Mouse (Mus musculus) hindbrain, embryonic 10.5 days (tissue): Measurements from ENCODE around the gene Copa. TPM values are rescaled to one million over a fixed set of nuclear protein-coding genes. Genes with fewer than 3 reads are reported as not detected.

Source experiments
- DNase-seq: peaks from one replicate; pipeline ENCODE4 v3.0.0-alpha.2; 2017; ENCODE audit warnings: low spot score
- H3K27ac ChIP-seq: fragments of 300-500 bp; sonication (generic); 2 replicates; pipeline ENCODE4 v1.5.1; 2016; ENCODE audit warnings: mild to moderate bottlenecking, moderate library complexity
- H3K27me3 ChIP-seq: fragments of 300-500 bp; sonication (generic); 2 replicates; pipeline ENCODE4 v1.6.1; 2016; ENCODE audit warnings: mild to moderate bottlenecking; ENCODE audit not compliant: poor library complexity, insufficient read depth, severe bottlenecking
- H3K36me3 ChIP-seq: fragments of 300-500 bp; sonication (generic); 2 replicates; pipeline ENCODE4 v1.6.1; 2016; ENCODE audit warnings: mild to moderate bottlenecking, moderate library complexity
- H3K4me1 ChIP-seq: fragments of 300-500 bp; sonication (generic); replicated peaks from 2 replicates; pipeline ENCODE4 v1.6.1; 2016; ENCODE audit warnings: mild to moderate bottlenecking
- H3K4me3 ChIP-seq: fragments of 300-500 bp; sonication (generic); 2 replicates; pipeline ENCODE4 v1.5.1; 2016; ENCODE audit warnings: mild to moderate bottlenecking, moderate library complexity
- H3K9me3 ChIP-seq: fragments of 300-500 bp; sonication (generic); 2 replicates; pipeline ENCODE4 v1.6.1; 2016; ENCODE audit warnings: mild to moderate bottlenecking, moderate library complexity
- WGBS: fragments of 180-500 bp; shearing (Covaris S2); methylation state at CpG from one replicate; pipeline ENCODE4 v1.1.7; 2016; 5-methylcytosine and 5-hydroxymethylcytosine counted together
- polyA plus RNA-seq: library from polyadenylated mRNA; unstranded; fragments of >200 nt; fragmentation: Nextera tagmentation; extraction: Ambion mirVana; gene quantifications from 2 replicates; pipeline ENCODE4 v1.2.1, GENCODE M21; 2016

The Copa gene
- polyA plus RNA-seq, 1 experiment from 2014 or later, result 173 TPM

GRCm38 (mm10) chr1:172155518-172155917 lies 73.2 kb downstream of the Copa start:
- Histone ChIP-seq H3K27ac (no peak overlapping the region), H3K4me1 (peaks cover 8% of the 10 kb centered on the region; the same call in 1 of the 2 replicates), H3K9me3 (no peaks in the 10 kb centered on the region), H3K4me3 (no peak overlapping the region), H3K27me3 (no peaks in the 10 kb centered on the region), H3K36me3 (peaks cover 64% of the 10 kb centered on the region)
- DNase-seq, result no peak
- WGBS, result 94% methylated on average over 3 of the region's 3 CpGs

GRCm38 (mm10) chr1:172159970-172160369 lies 77.6 kb downstream of the Copa start:
- no peak overlapping the region for H3K27ac ChIP-seq
- no peaks in the 10 kb centered on the region for H3K27me3 ChIP-seq
- H3K4me3 ChIP-seq, result no peak overlapping the region
- WGBS, result 86% methylated on average over 4 of the region's 4 CpGs
- peaks cover 5% of the 10 kb centered on the region; the same call in 1 of the 2 replicates for H3K4me1 ChIP-seq
- no peaks in the 10 kb centered on the region for H3K9me3 ChIP-seq
- no peak for DNase-seq
- H3K36me3 ChIP-seq, result peaks cover 27% of the 10 kb centered on the region

GRCm38 (mm10) chr1:172160508-172160907 lies 78.2 kb downstream of the Copa start:
- Histone ChIP-seq H3K9me3 (no peaks in the 10 kb centered on the region), H3K4me3 (no peak overlapping the region), H3K36me3 (peaks cover 27% of the 10 kb centered on the region), H3K27me3 (no peaks in the 10 kb centered on the region), H3K4me1 (peaks cover 5% of the 10 kb centered on the region; the same call in 1 of the 2 replicates), H3K27ac (no peak overlapping the region)
- no peak for DNase-seq

GRCm38 (mm10) chr1:172162009-172162408 lies 79.7 kb downstream of the Copa start:
- WGBS, result 95% methylated on average over 1 of the region's 1 CpGs
- H3K36me3 ChIP-seq, result peaks cover 28% of the 10 kb centered on the region
- H3K27ac ChIP-seq, result no peak overlapping the region
- peaks cover 5% of the 10 kb centered on the region; the same call in 1 of the 2 replicates for H3K4me1 ChIP-seq
- peak; percentile 13 for DNase-seq
- no peak overlapping the region for H3K4me3 ChIP-seq
- no peaks in the 10 kb centered on the region for H3K9me3 ChIP-seq
- no peaks in the 10 kb centered on the region for H3K27me3 ChIP-seq

- no peaks in the 10 kb centered on the region for H3K9me3 ChIP-seq
- no peak overlapping the region for H3K27ac ChIP-seq
- no peak overlapping the region for H3K4me3 ChIP-seq
- 92% methylated on average over 6 of the region's 6 CpGs for WGBS
- no peak for DNase-seq
- peaks cover 37% of the 10 kb centered on the region for H3K36me3 ChIP-seq
- peaks cover 5% of the 10 kb centered on the region; the same call in 1 of the 2 replicates for H3K4me1 ChIP-seq
- no peaks in the 10 kb centered on the region for H3K27me3 ChIP-seq
Measured at GRCm38 (mm10) chr1:172162959-172163358, 80.6 kb downstream of the Copa start.

GRCm38 (mm10) chr1:172167911-172168310 lies 85.6 kb downstream of the Copa start:
- Histone ChIP-seq H3K36me3 (peaks cover 83% of the 10 kb centered on the region), H3K9me3 (peaks cover 4% of the 10 kb centered on the region; the same call in 1 of the 2 replicates), H3K27me3 (no peaks in the 10 kb centered on the region), H3K27ac (no peak overlapping the region), H3K4me1 (peaks cover 5% of the 10 kb centered on the region; the same call in 1 of the 2 replicates), H3K4me3 (no peak overlapping the region)
- DNase-seq, result no peak
- WGBS, result 82% methylated on average over 5 of the region's 5 CpGs

- no peak overlapping the region for H3K4me3 ChIP-seq
- 97% methylated on average over 5 of the region's 5 CpGs for WGBS
- H3K36me3 ChIP-seq, result peaks cover 99% of the 10 kb centered on the region
- no peak overlapping the region for H3K27ac ChIP-seq
- H3K27me3 ChIP-seq, result no peaks in the 10 kb centered on the region
- no peaks in the 10 kb centered on the region for H3K4me1 ChIP-seq
- H3K9me3 ChIP-seq, result peaks cover 4% of the 10 kb centered on the region; the same call in 1 of the 2 replicates
- no peak for DNase-seq
Measured at GRCm38 (mm10) chr1:172169809-172170208, 87.5 kb downstream of the Copa start.

Other genes starting within 250 kb of the Copa start
- gene Cd84, start 242.8 kb upstream of the Copa start, polyA plus RNA-seq, result 0.50 and 0.56 TPM in 2 replicates
- gene Gm10521, start 186.9 kb upstream of the Copa start, polyA plus RNA-seq, result not detected in 2 replicates
- 0.06 TPM in 1 of 2 replicates, not detected in the other for gene Slamf6, start 165.0 kb upstream of the Copa start, polyA plus RNA-seq
- 46.0 and 72.6 TPM in 2 replicates for gene Vangl2, start 54.1 kb upstream of the Copa start, polyA plus RNA-seq
- 9.9 and 16.3 TPM in 2 replicates for gene Nhlh1, start 25.0 kb upstream of the Copa start, polyA plus RNA-seq
- 112 and 127 TPM in 2 replicates for gene Ncstn, start 266 bp downstream of the Copa start, polyA plus RNA-seq
- 183 and 210 TPM in 2 replicates for gene Pex19, start 44.2 kb downstream of the Copa start, polyA plus RNA-seq
- gene Dcaf8, start 65.6 kb downstream of the Copa start, polyA plus RNA-seq, result 120 and 125 TPM in 2 replicates
- 295 and 370 TPM in 2 replicates for gene Pea15a, start 124.3 kb downstream of the Copa start, polyA plus RNA-seq
- gene Casq1, start 137.3 kb downstream of the Copa start, polyA plus RNA-seq, result 1.3 and 2.0 TPM in 2 replicates
- gene Atp1a4, start 175.9 kb downstream of the Copa start, polyA plus RNA-seq, result not detected in 2 replicates
- 63.5 and 142 TPM in 2 replicates for gene Igsf8, start 179.1 kb downstream of the Copa start, polyA plus RNA-seq
- 2.1 and 2.3 TPM in 2 replicates for gene Atp1a2, start 215.5 kb downstream of the Copa start, polyA plus RNA-seq
- 0.11 and 0.71 TPM in 2 replicates for gene Kcnj9, start 246.8 kb downstream of the Copa start, polyA plus RNA-seq